8 mouse cellular contexts compared by ENCODE assay signal in genomic region chr19:57116871-57117501, GRCm38 (mm10).
A peak's percentile ranks its signal among the peaks of the same experiment; 100 is the strongest.
DNase-seq lines count a peak whose midpoint lies in the region; ATAC-seq lines count a peak whose summit lies in the region.

No protein-coding gene starts in this region.

- no peaks in the 10 kb centered on the region; the same call in 1 of the 2 replicates for H3K36me3 ChIP-seq in heart, embryonic 14.5 days (ENCODE audit: control insufficient read depth, insufficient read depth, low read length)
- no peaks in the 10 kb centered on the region for H3K36me3 ChIP-seq in embryonic facial prominence, embryonic 13.5 days
- no peaks in the 10 kb centered on the region for H3K36me3 ChIP-seq in lung, embryonic 15.5 days
- H3K36me3 ChIP-seq in stomach, embryonic 14.5 days (ENCODE audit: control insufficient read depth, insufficient read depth, low read length): no peaks in the 10 kb centered on the region

- peak overlapping the region; percentile 11 to 30; a peak in 2 of 4 replicates for H3K4me3 ChIP-seq in heart, embryonic 14.5 days (ENCODE audit: control insufficient read depth in 1 of 2, insufficient read depth in 1 of 2, low read depth in 1 of 2, low read length in 2 of 2)
- peak overlapping the region; percentile 44 for H3K4me3 ChIP-seq in embryonic facial prominence, embryonic 13.5 days
- peak overlapping the region; percentile 46 for H3K4me3 ChIP-seq in lung, embryonic 15.5 days
- H3K4me3 ChIP-seq in stomach, embryonic 14.5 days (ENCODE audit: low read depth, low read length): peak overlapping the region; percentile 39

- H3K9ac ChIP-seq in heart, embryonic 14.5 days (ENCODE audit: low read length): peak overlapping the region; percentile 60; the same call in 1 of the 2 replicates
- peak overlapping the region; percentile 46; the same call in 1 of the 2 replicates for H3K9ac ChIP-seq in embryonic facial prominence, embryonic 13.5 days
- no peak overlapping the region; the same call in 1 of the 2 replicates for H3K9ac ChIP-seq in lung, embryonic 15.5 days
- no peak overlapping the region for H3K9ac ChIP-seq in stomach, embryonic 14.5 days (replicated peaks; ENCODE audit: low read depth, low read length)

- DNase-seq in heart, postnatal 4 days: no peak
- DNase-seq in kidney, adult 18-20 months: peak; percentile 49
- no peak for DNase-seq in spleen, postnatal 10 days (ENCODE audit: low spot score in 2 of 2)

- H3K27ac ChIP-seq in heart, embryonic 14.5 days (replicated peaks in 1 of 2; ENCODE audit: control insufficient read depth in 1 of 2, insufficient read depth in 1 of 2, low read depth in 2 of 2, low read length in 2 of 2): peak overlapping the region; percentile 25 to 49
- H3K27ac ChIP-seq in embryonic facial prominence, embryonic 13.5 days: 0 out of 2 replicates have a peak overlapping the region, but pooled peaks have one; percentile 7
- H3K27ac ChIP-seq in lung, embryonic 15.5 days: peak overlapping the region; percentile 63
- H3K27ac ChIP-seq in stomach, embryonic 14.5 days (ENCODE audit: low read length): no peak overlapping the region; the same call in 1 of the 2 replicates

- H3K4me2 ChIP-seq in heart, embryonic 14.5 days (ENCODE audit: low read length): peak overlapping the region; percentile 57
- H3K4me2 ChIP-seq in embryonic facial prominence, embryonic 13.5 days: peak overlapping the region; percentile 60
- peak overlapping the region; percentile 62 for H3K4me2 ChIP-seq in lung, embryonic 15.5 days
- peak overlapping the region; percentile 59 for H3K4me2 ChIP-seq in stomach, embryonic 14.5 days (replicated peaks; ENCODE audit: low read depth, low read length)

- H3K9me3 ChIP-seq in heart, embryonic 14.5 days (ENCODE audit: control insufficient read depth, low read length): no peaks in the 10 kb centered on the region
- no peaks in the 10 kb centered on the region for H3K9me3 ChIP-seq in embryonic facial prominence, embryonic 13.5 days
- no peaks in the 10 kb centered on the region for H3K9me3 ChIP-seq in lung, embryonic 15.5 days
- no peaks in the 10 kb centered on the region for H3K9me3 ChIP-seq in stomach, embryonic 14.5 days (ENCODE audit: control insufficient read depth, low read depth, low read length)

- H3K27me3 ChIP-seq in heart, embryonic 14.5 days (ENCODE audit: control insufficient read depth, insufficient read depth, low read length): no peaks in the 10 kb centered on the region
- H3K27me3 ChIP-seq in embryonic facial prominence, embryonic 13.5 days: no peaks in the 10 kb centered on the region
- H3K27me3 ChIP-seq in lung, embryonic 15.5 days: no peaks in the 10 kb centered on the region
- H3K27me3 ChIP-seq in stomach, embryonic 14.5 days (ENCODE audit: control insufficient read depth, insufficient read depth, low read length): no peaks in the 10 kb centered on the region

- whole genome bisulfite sequencing in heart, embryonic 14.5 days: 6% methylated on average over 7 of the region's 7 CpGs
- 5% methylated on average over 7 of the region's 7 CpGs for WGBS in embryonic facial prominence, embryonic 13.5 days
- 11% methylated on average over 7 of the region's 7 CpGs for WGBS in lung, embryonic 15.5 days
- 10% methylated on average over 7 of the region's 7 CpGs for WGBS in stomach, embryonic 14.5 days

- H3K4me1 ChIP-seq in heart, embryonic 14.5 days (ENCODE audit: control insufficient read depth in 2 of 2, insufficient read depth in 2 of 2, low read length in 2 of 2): peaks cover 40 to 49% of the 10 kb centered on the region in 2 experiments
- H3K4me1 ChIP-seq in embryonic facial prominence, embryonic 13.5 days: peaks cover 49% of the 10 kb centered on the region
- H3K4me1 ChIP-seq in lung, embryonic 15.5 days: peaks cover 65% of the 10 kb centered on the region
- peaks cover 35% of the 10 kb centered on the region; the same call in 1 of the 2 replicates for H3K4me1 ChIP-seq in stomach, embryonic 14.5 days (ENCODE audit: control insufficient read depth, insufficient read depth, low read length)

- no peak; the same call in 1 of the 2 replicates for ATAC-seq in heart, embryonic 14.5 days (ENCODE audit: insufficient number of reproducible peaks, insufficient read depth, low FRiP score, low read depth)
- no peak for ATAC-seq in embryonic facial prominence, embryonic 13.5 days (ENCODE audit: insufficient number of reproducible peaks, insufficient read depth, low FRiP score, low TSS enrichment, low read depth)
- no peak for ATAC-seq in lung, embryonic 15.5 days (ENCODE audit: borderline replicate concordance, extremely low read depth, low FRiP score, low TSS enrichment)
- ATAC-seq in stomach, embryonic 14.5 days (ENCODE audit: insufficient number of reproducible peaks, insufficient read depth, low FRiP score, low read depth): no peak
- ATAC-seq in monocyte, adult 5-6 weeks (replicated peaks; ENCODE audit: insufficient number of reproducible peaks, low FRiP score, low TSS enrichment, poor library complexity, severe bottlenecking): no peak

Comparison
In these comparisons a context has a peak if more than half of its experiments do, and no peak if none do; other contexts are left out.
1. H3K9ac ChIP-seq: peak in heart, embryonic 14.5 days (single experiment) and embryonic facial prominence, embryonic 13.5 days (single experiment); none in lung, embryonic 15.5 days (single experiment) and stomach, embryonic 14.5 days (single experiment).
2. Peak in every context shown above with its lines, with median percentiles within 50 percentile points of each other: H3K4me2 ChIP-seq and H3K4me3 ChIP-seq.